Mouse (Mus musculus): ENCODE results near the gene Mtpn. TPM values are rescaled to one million over a fixed set of nuclear protein-coding genes. Genes with fewer than 3 reads are reported as not detected.

Mtpn gene
- polyA plus RNA-seq, 1 experiment from 2014 or later: 81.2 TPM

DNA sequence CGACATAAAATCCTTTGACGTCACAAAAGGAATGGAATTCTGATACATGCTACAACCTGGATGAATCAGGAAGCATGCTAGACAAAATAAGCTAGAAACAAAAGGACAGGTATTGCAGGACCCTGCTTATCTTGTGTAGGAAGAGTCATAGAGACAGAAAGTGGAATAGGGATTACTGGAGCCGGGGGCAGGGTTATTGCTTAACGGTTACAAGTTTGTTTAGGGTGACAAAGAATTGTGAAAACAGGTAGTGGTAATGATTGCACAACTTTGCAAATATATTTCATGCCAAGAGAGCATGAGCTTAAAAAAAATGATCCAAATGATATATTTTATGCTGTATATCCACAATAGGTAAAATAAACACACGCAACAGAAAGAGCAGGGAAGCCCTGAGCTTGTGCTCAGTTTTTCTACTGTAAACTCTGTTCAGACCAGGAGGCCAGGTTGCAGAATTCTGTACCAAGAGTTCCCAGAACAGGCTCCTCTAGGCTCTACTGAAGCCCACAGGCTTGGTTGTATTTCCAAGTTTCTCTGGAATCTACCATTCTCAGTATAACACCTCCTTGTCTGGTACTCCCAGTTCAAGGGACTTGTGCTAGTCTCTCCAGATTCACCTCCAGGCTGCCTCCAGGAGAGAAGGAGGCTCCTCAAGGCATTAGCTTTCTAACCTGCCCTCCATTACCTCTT lies 39.6 kb downstream of the Mtpn start:
- Histone ChIP-seq H3K4me3 (no peak overlapping the region), H3K9me3 (replicated peaks) (no peaks in the 10 kb centered on the region), H3K27ac (no peak overlapping the region), H3K36me3 (no peaks in the 10 kb centered on the region), H3K9ac (no peak overlapping the region), H3K4me2 (no peak overlapping the region), H3K4me1 (no peaks in the 10 kb centered on the region), H3K27me3 (replicated peaks) (no peaks in the 10 kb centered on the region)
- 77% methylated on average over 5 of the region's 5 CpGs for WGBS (ENCODE audit: insufficient replicate concordance)
- no peak for ATAC-seq

DNA sequence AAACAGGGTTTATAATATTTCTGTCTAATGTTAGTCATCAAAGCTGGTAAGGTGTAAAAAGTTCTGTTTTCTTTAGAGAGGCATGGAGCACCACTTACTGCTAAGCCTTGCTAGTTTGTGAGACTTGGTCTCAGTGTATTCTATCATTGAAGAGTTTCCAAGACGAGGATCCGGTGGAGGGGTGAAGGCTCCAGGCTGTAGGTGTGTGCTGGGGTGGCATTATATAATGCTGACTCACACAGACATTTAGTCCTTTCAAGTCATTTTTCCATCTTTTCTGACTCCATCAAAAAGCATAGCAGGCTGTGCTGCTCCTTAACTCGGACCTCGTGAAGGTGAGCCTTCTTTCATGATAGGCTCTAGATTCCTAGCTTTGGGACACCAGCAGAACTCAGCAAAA lies 42.3 kb downstream of the Mtpn start:
- WGBS (ENCODE audit: insufficient replicate concordance): 83% methylated on average over 4 of the region's 4 CpGs
- Histone ChIP-seq H3K4me1 (no peaks in the 10 kb centered on the region), H3K27ac (no peak overlapping the region), H3K9ac (no peak overlapping the region), H3K36me3 (no peaks in the 10 kb centered on the region), H3K4me3 (no peak overlapping the region), H3K4me2 (no peak overlapping the region), H3K9me3 (replicated peaks) (no peaks in the 10 kb centered on the region), H3K27me3 (replicated peaks) (no peaks in the 10 kb centered on the region)
- no peak for ATAC-seq

DNA sequence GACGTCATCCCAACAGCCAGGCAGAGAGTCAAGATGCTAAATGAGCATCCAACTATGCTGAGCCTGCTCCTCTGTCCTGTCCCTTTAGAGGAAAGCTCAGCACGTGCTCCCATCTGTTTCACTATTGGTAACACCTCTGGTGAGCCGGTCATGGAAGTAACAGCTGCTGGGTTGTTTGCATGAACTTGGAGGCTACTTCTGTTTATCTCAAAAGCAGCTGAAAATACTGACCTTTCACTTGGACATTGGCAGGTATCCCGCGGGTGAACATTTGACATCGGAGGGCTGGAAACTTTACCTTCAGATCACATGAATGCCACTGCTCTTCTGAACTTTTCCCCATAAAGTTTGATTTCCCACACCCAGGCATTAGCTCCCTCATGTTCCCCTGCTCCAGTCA lies 45.8 kb downstream of the Mtpn start:
- Histone ChIP-seq H3K4me2 (no peak overlapping the region), H3K9ac (no peak overlapping the region), H3K4me3 (no peak overlapping the region), H3K36me3 (no peaks in the 10 kb centered on the region), H3K4me1 (no peaks in the 10 kb centered on the region), H3K27me3 (replicated peaks) (no peaks in the 10 kb centered on the region), H3K9me3 (replicated peaks) (no peaks in the 10 kb centered on the region), H3K27ac (no peak overlapping the region)
- 74% methylated on average over 6 of the region's 6 CpGs for WGBS (ENCODE audit: insufficient replicate concordance)
- no peak for ATAC-seq

DNA sequence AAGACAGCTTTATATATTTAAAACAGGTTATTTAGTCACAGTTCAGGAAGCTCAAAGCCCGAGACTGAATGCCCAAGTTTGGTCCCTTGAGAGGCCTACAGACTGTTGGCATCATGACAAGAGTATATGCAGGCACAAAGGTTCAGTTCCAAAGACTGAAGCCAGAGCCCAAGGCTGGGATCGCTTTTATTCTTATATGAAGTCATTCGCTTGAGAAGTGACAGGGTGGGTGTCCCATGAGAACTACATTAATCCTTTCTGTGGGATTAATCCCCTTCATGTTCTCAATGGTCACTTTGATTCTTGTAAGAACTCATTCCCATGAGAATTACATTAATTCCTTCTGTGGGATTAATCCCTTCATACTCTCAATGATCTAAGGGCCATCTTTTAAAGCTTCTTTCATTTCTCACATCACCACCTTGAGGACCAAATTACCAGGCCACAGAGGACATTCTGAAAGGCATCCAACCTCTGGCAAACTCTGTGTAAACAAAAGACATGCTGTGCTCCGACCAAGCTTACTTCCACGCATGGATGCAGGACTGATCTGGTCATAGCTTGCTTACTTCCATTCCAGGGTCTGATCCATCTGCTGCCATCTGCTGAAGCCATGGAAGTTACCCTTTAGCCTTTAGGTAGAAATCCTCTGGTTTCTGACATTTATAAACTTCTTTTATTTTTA lies 59.9 kb downstream of the Mtpn start:
- no peaks in the 10 kb centered on the region for H3K27me3 ChIP-seq (replicated peaks)
- no peaks in the 10 kb centered on the region for H3K9me3 ChIP-seq (replicated peaks)
- H3K4me1 ChIP-seq: no peaks in the 10 kb centered on the region
- no peak overlapping the region for H3K4me3 ChIP-seq
- 68% methylated on average over 5 of the region's 5 CpGs for WGBS (ENCODE audit: insufficient replicate concordance)
- H3K36me3 ChIP-seq: no peaks in the 10 kb centered on the region
- H3K9ac ChIP-seq: no peak overlapping the region
- no peak for ATAC-seq
- no peak overlapping the region for H3K27ac ChIP-seq
- no peak overlapping the region for H3K4me2 ChIP-seq

DNA sequence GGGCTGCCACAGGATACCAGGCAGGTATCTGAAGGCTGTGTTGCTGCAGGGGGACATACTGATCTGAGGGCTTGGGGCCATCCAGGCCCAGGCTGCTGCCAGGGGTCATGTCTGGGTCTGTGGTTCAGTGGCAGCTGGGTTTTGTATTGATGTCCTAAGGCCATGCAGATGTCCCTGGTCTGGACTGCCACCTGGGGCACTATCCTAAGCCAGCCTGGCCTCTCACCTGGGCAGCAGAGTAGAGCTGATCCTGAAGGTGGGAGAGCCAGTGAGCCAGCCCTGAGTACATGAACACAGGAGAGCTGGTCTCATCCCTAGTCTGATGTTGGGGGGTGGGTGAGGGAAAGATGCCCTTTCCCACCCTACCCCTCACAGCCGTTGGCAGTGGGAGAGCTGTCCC lies 62.9 kb downstream of the Mtpn start:
- Histone ChIP-seq H3K4me2 (no peak overlapping the region), H3K4me3 (no peak overlapping the region), H3K9me3 (replicated peaks) (no peaks in the 10 kb centered on the region), H3K36me3 (no peaks in the 10 kb centered on the region), H3K27ac (no peak overlapping the region), H3K4me1 (no peaks in the 10 kb centered on the region), H3K9ac (no peak overlapping the region), H3K27me3 (replicated peaks) (no peaks in the 10 kb centered on the region)
- 36% methylated on average over 1 of the region's 1 CpGs for WGBS (ENCODE audit: insufficient replicate concordance)
- no peak for ATAC-seq

DNA sequence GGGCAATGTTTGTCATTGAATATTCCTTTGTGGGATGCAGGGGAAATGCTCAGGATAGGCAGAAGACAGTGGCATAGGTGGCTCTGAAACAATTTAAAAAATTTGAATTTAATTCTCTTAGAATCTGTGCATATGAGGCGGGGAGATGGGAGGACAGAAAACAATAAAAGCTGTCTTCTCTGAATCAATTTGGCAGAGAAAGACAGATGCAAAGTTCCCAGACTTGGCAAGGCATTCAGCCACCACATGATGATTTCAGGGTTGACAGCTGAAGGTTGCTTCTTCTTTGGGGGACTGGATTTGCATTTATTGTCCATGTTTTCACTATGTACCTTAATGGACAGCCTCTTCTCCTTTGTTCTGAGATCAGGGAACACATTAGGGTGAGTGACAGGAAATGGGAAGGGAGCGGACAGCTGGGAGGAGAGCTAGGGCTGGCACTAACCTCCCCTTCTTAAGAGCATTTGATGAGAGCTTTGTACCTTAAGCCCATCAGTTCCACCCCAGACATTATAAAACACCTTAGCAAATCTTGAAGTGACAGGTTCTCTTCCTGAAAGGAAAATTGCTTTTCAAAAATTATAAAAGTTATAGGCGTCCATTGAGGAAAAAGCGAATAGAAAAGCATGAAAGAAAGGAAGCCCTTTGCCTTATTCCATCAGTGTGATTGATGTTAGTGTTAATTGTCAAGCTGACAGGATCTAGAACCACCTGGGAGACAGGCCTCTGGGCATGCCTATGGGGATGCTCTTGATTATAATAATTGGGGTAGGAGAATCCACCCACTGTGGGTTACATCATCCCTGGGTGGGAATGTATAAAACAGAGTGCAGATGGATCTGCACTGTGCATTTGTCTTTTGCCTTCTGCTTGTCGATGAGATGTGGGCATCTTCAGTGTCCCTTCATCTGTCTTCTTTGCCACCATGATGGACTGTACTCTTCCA lies 76.0 kb downstream of the Mtpn start:
- ATAC-seq: no peak

DNA sequence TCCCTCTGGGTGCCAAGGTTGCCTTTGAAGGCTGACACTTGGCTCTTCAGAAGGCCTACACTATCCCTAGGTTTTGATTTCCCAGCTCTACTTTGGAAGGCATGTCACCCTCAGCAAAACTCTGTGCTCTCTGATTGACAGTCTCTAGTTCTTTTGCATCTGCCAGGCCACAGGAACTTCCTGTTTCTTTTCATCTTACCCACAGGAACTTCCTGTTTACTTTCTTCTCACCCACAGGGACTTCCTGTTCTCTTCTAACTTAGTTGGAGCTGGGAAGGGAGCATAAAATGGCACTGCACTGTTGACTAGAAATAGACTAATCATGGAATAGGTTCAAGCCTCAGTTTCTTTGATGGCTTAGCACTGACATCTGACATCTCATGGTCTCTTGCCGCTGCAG lies 77.2 kb downstream of the Mtpn start:
- Histone ChIP-seq H3K27ac (no peak overlapping the region), H3K4me2 (no peak overlapping the region), H3K27me3 (replicated peaks) (no peaks in the 10 kb centered on the region), H3K9ac (no peak overlapping the region), H3K4me3 (no peak overlapping the region), H3K4me1 (no peaks in the 10 kb centered on the region), H3K9me3 (replicated peaks) (no peaks in the 10 kb centered on the region), H3K36me3 (no peaks in the 10 kb centered on the region)
- 77% methylated on average over 1 of the region's 1 CpGs for WGBS (ENCODE audit: insufficient replicate concordance)
- no peak for ATAC-seq

More for the DNA sequence above, 76.0 kb downstream of the Mtpn start:
- Histone ChIP-seq H3K27me3 (replicated peaks) (no peaks in the 10 kb centered on the region), H3K4me3 (no peak overlapping the region), H3K4me2 (no peak overlapping the region), H3K9ac (no peak overlapping the region), H3K36me3 (no peaks in the 10 kb centered on the region), H3K9me3 (replicated peaks) (no peaks in the 10 kb centered on the region), H3K27ac (no peak overlapping the region), H3K4me1 (no peaks in the 10 kb centered on the region)
- 64% methylated on average over 5 of the region's 5 CpGs for WGBS (ENCODE audit: insufficient replicate concordance)

Small RNAs within 50 kb of the gene (microRNA-seq; reads per million reads assigned to microRNA genes)
- not detected for gene Gm23053

Other genes starting within 250 kb of the Mtpn start
- 0.23 and 0.25 TPM in 2 replicates for gene Slc13a4, start 231.8 kb downstream of the Mtpn start, polyA plus RNA-seq (2016; fragmentation: Nextera tagmentation; extraction: Ambion mirVana)
- 0.08 TPM in 1 of 2 replicates, not detected in the other for gene Fam180a, start 213.7 kb downstream of the Mtpn start, polyA plus RNA-seq (2016; fragmentation: Nextera tagmentation; extraction: Ambion mirVana)

Measured in liver, embryonic 12.5 days (tissue).